Mouse (Mus musculus) left cerebral cortex, adult 9 months (tissue): Measurements from ENCODE around the gene Srrm1.

Experiments
- DNase-seq, 2 experiments: peaks; one replicate each; pipeline ENCODE4 v3.0.0; 2022; ENCODE audit warnings: low spot score in 2 of 2

The Srrm1 gene

DNA sequence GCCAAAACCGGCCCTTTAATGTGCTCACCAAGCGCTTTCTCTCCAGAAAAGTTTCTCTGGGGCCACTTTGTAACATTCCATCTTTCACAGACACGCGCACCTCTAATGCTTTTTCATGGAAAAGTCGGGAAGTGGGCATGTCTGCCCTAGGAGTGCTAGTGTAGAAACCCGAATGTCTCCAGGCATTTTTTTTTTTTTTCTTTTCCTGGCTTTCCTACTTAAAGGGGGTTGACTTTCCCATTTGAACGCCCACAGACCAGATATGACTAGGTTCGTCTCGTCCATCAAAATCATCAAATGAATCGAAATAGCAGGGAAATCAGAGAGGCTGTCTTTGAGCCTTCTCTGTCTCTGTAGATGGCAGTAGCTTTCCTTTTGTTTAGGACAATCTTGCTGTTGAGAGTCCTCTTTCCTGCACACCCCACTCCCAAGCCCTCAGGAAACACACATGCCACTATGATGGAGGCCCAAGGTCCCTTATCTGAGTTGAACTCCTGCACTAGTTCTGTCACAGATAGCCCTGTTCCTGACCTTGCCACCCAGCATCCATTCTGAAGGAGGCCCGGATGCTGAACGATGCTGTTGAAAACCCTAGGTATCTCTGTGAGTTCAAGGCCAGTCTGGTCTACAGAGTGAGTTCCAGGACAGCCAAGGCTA lies 801 bp upstream of the Srrm1 start:
- no peak for DNase-seq

DNA sequence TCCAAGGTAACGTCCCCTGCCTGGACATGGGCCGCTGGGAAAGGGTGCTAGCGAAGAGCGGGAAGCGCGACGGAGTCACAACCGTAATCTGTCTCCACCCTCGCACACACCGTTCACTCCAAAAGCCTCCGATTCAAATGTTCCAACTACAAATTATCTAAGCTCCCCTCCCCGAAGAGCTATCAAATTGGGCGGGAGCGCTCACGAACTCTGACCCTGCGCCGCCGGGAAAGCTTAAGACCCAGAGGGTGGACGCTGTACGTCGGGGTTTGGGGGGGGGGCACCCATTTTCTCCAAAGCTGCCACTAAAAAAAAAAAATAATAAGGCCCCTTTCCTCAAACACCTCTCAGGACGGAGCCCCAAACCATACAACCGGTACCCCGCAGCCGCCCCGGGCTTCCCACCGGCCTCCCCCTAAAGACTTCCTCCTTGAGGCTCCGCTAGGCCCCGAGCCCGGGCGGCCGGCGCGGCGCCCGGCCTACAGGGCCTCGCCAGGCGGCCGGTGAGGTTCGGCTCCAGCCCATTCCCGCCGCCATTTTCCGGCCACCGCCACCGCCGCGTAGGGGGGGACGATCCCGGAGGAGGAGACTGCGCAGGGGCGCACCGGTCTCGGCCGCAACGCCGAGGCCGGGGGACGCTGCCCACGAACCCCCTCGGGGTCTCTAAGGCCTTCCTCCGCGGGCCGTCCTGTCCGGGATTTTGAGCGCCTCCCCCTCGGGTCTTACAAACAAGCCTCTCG lies 625 bp downstream of the Srrm1 start:
- peak in 1 of 2 experiments; percentile 14 for DNase-seq

GRCm38 (mm10) chr4:135337376-135337942 lies 15.7 kb downstream of the Srrm1 start:
- no peak for DNase-seq

GRCm38 (mm10) chr4:135336023-135336357 lies 17.1 kb downstream of the Srrm1 start:
- no peak for DNase-seq

DNA sequence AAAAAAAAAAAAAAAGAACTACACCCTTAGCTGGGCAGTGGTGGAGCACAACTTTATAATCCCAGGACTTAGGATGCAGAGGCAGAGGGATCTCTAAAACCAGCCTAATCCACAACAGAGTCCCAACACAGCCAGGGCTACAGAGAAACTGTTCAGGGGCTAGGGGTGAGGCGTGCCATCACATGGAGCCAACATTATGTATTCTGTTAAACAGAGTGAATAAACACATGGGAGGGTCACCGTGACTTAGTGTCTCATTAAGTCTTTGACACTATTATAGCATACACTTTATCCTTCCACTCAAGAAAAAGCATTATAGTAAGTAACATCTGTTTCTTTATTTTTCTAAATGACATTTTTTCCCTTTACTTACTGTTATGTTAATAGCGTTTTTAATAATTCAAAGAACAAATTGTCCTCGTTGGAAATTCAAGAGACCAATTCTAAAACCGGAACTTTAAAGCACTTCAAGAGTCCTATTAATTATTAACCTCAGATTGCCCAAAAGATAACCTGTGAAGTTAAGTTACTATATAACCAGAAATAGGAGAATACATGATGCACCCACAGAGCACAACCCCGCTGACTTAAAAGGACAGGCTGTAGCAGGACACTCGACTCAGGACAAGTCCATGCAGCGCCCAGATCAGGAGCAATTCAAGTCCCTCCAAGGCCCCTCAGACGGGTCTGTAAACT lies 17.6 kb downstream of the Srrm1 start:
- DNase-seq = no peak

GRCm38 (mm10) chr4:135326469-135326868 lies 26.7 kb downstream of the Srrm1 start:
- no peak for DNase-seq

DNA sequence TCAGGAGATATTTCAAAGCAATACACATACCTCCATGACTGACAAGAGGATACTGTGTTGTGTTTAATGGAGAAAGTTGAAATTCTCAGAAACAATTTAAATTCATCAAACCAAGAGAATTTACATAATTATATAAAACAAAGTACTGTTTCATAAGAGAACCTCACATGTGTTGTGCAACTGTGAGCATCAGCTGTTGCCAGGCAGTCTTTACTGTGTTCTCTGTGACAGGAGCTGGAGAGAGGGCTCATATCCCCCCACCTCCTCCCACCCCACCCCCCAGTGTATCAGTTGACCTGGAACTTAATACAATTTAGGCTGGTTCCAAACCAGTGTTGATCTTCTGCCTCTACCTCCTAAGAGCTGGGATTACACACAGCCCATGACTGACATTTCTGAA lies 27.1 kb downstream of the Srrm1 start:
- DNase-seq = no peak

- DNase-seq = no peak
Observed at GRCm38 (mm10) chr4:135323021-135323420, 30.1 kb downstream of the Srrm1 start.

DNA sequence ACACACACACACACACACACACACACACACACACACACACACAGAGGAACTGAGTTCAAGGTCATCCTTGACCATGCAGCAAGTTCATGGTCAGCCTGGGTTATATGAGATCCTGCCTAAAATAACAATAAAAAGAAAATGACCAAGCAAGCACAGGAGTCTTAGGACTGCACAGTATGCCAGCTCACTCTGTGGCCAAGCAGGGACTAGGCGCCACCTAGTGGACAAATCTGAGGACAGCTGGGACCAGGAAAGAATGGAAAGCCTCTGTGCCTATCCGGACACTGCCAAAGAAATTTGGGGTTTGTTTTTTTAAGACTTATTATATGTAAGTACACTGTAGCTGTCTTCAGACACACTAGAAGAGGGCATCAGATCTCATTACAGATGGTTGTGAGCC lies 35.2 kb downstream of the Srrm1 start:
- DNase-seq = peak in 1 of 2 experiments; percentile 70

- DNase-seq = no peak
Observed at GRCm38 (mm10) chr4:135317539-135317938, 35.6 kb downstream of the Srrm1 start.

DNA sequence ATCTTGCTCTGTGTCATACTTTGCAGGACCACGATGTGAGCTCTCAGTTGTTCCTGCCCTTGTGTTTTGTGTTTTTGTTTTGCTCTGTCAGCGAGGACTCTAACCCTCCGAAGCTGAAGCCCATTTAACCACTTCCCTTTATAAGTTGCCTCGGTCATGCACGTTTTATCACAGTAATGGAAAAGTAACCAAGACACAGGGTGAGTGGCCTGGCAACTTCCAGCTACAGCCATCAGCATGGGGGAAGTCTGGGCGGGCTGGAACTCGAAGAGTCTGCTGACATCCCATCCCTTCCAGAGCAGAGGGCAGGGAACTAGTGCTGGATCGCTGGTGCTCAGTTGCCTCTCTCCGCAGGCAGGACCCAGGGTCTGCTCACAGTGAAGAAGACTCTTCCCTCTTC lies 37.8 kb downstream of the Srrm1 start:
- no peak for DNase-seq

- no peak for DNase-seq
Observed at GRCm38 (mm10) chr4:135314419-135314832, 38.7 kb downstream of the Srrm1 start.

DNA sequence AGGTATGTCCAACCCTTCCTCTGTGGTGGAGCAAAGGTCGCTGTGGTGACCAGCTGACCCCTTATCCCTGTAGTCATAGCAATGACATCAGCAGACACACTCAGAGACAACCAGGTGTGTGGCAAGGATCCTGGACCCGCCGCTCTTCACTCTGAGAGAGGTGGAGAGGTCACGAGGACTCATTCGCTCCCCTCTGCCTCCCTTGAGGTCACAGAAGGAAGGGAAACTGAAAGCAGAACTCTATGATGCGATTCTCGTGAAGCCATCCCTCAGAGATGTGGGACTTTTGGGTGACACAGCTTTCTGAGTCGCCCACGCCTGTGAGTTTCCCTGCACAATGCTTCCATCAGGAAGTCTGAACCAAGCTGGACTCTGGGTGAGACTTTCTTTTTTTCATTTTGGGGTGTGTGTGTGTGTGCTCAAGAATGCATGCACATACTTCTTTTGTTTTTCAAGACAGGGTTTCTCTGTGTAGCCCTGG lies 39.3 kb downstream of the Srrm1 start:
- DNase-seq = peak in 1 of 2 experiments; percentile 34

GRCm38 (mm10) chr4:135313111-135313691 lies 39.9 kb downstream of the Srrm1 start:
- no peak for DNase-seq

- peak in 1 of 2 experiments; percentile 32 for DNase-seq
Observed at GRCm38 (mm10) chr4:135312706-135313105, 40.4 kb downstream of the Srrm1 start.

- no peak for DNase-seq
Observed at GRCm38 (mm10) chr4:135310371-135310770, 42.8 kb downstream of the Srrm1 start.

- DNase-seq = no peak
Observed at GRCm38 (mm10) chr4:135309726-135310125, 43.4 kb downstream of the Srrm1 start.

DNA sequence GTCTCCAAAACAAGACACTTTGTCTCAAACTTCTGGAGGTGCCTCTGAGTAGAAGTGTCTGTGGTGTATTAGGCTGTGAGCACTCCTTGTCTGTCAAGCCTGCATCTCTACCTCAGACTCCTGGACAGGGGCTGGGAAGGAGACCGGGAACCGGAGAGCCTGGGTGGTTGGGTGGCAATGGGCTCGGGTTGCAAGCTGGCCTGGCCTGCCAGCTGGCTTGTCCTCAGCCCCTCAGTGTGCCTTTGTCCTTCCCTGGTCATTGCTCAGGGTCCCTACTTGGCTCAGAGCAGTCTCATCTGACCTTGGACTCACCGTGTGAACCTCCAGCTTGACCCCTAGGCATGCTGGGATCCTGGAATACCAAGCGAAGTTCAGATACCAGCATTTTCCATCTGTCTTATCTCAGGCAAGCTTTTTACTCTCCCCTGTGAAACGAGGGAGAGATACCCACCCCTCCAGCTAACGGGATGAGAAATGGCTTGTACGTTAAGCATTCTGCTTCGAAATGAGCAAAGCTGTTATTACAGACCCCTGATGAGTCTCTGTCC lies 43.9 kb downstream of the Srrm1 start:
- DNase-seq = no peak

DNA sequence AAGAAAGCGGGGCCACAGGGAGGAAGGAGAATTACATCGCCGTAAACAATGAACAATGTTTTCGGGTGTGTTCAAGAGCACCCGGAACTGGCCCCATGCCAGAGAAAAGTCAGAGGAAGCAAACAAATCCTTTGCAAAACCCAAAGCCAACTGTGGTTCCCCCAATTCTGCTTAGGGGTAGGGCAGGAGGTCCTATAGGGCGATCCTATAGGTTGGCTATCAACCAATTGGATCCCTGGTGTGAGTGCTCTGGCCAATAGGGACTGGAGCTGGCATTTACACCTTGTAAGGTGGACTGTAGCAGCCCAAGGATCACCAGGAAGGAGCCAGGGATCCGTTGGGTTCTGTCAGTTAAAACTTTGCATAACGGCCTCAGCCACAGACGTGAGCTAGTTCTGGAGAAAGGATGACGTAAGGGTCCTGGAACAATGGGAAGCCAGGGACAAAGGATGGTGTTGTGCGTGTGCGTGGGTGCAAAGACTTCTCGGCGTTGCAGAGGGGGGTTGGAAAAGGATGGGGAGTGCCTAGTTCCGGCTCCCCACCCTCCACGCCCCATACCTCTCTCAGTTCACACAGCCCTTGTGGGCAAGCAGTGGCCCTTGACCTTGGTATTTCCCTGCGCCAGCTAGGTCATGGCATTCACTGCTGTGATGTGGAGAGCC lies 46.0 kb downstream of the Srrm1 start:
- DNase-seq = no peak

DNA sequence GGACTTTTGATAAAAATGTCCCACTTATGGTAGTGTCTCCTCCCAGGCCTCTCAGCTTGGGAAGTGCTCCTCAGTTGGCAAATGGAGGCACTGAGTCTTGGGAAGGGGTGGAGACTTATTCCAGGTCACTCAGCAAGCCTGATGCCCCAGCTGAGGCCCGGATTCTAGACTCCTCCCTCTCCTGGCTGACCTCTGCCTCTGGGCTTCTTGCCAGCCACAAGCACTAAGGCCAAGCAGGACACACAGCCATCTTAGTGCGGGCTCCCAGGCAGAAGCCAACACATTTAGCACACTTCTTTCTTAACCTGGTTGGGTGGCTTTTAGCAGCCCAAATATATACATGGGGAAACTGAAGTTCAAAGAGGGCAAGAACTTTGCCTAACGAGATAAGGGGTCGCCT lies 46.6 kb downstream of the Srrm1 start:
- no peak for DNase-seq

- DNase-seq = no peak
Observed at GRCm38 (mm10) chr4:135302261-135302660, 50.9 kb downstream of the Srrm1 start.
